Mouse (Mus musculus): ENCODE results near the gene Tet2. TPM values are rescaled to one million over a fixed set of nuclear protein-coding genes. Genes with fewer than 3 reads are reported as not detected.

The Tet2 gene
- polyA plus RNA-seq, 1 experiment from 2014 or later, result 28.4 TPM

- no peak overlapping the region for H3K9ac ChIP-seq (replicated peaks; ENCODE audit: low read depth, low read length)
- H3K4me3 ChIP-seq (ENCODE audit: low read depth, low read length), result no peak overlapping the region
- no peak overlapping the region for H3K27ac ChIP-seq (ENCODE audit: low read depth, low read length)
- no peak overlapping the region for H3K4me2 ChIP-seq (ENCODE audit: low read depth, low read length)
- H3K36me3 ChIP-seq (ENCODE audit: control insufficient read depth, insufficient read depth, low read length), result no peaks in the 10 kb centered on the region
- WGBS, result 92% methylated on average over 4 of the region's 4 CpGs
- no peaks in the 10 kb centered on the region for H3K4me1 ChIP-seq (ENCODE audit: control insufficient read depth, insufficient read depth, low read length)
- no peaks in the 10 kb centered on the region for H3K27me3 ChIP-seq (ENCODE audit: control insufficient read depth, insufficient read depth, low read length)
- ATAC-seq (ENCODE audit: low read depth), result no peak
- no peaks in the 10 kb centered on the region for H3K9me3 ChIP-seq (ENCODE audit: control insufficient read depth, low read length)
Observed at GRCm38 (mm10) chr3:133554092-133554491, 9.2 kb upstream of the Tet2 start.

- H3K9me3 ChIP-seq (ENCODE audit: control insufficient read depth, low read length), result no peaks in the 10 kb centered on the region
- no peak overlapping the region for H3K27ac ChIP-seq (ENCODE audit: low read depth, low read length)
- no peak for ATAC-seq (ENCODE audit: low read depth)
- no peaks in the 10 kb centered on the region for H3K4me1 ChIP-seq (ENCODE audit: control insufficient read depth, insufficient read depth, low read length)
- H3K4me2 ChIP-seq (ENCODE audit: low read depth, low read length), result no peak overlapping the region
- 61% methylated on average over 8 of the region's 8 CpGs for WGBS
- H3K9ac ChIP-seq (replicated peaks; ENCODE audit: low read depth, low read length), result no peak overlapping the region
- no peak overlapping the region for H3K4me3 ChIP-seq (ENCODE audit: low read depth, low read length)
- no peaks in the 10 kb centered on the region for H3K36me3 ChIP-seq (ENCODE audit: control insufficient read depth, insufficient read depth, low read length)
- H3K27me3 ChIP-seq (ENCODE audit: control insufficient read depth, insufficient read depth, low read length), result no peaks in the 10 kb centered on the region
Observed at GRCm38 (mm10) chr3:133551941-133552340, 7.0 kb upstream of the Tet2 start.

- Histone ChIP-seq H3K9me3 (ENCODE audit: control insufficient read depth, low read length) (no peaks in the 10 kb centered on the region), H3K4me3 (ENCODE audit: low read depth, low read length) (no peak overlapping the region), H3K4me1 (ENCODE audit: control insufficient read depth, insufficient read depth, low read length) (no peaks in the 10 kb centered on the region), H3K27me3 (ENCODE audit: control insufficient read depth, insufficient read depth, low read length) (no peaks in the 10 kb centered on the region), H3K9ac (replicated peaks; ENCODE audit: low read depth, low read length) (no peak overlapping the region), H3K4me2 (ENCODE audit: low read depth, low read length) (no peak overlapping the region), H3K27ac (ENCODE audit: low read depth, low read length) (no peak overlapping the region), H3K36me3 (ENCODE audit: control insufficient read depth, insufficient read depth, low read length) (no peaks in the 10 kb centered on the region)
- 68% methylated on average over 7 of the region's 7 CpGs for WGBS
- no peak for ATAC-seq (ENCODE audit: low read depth)
Observed at GRCm38 (mm10) chr3:133549385-133550170, 4.6 kb upstream of the Tet2 start.

GRCm38 (mm10) chr3:133548613-133549012 is 3.7 kb upstream of the Tet2 start:
- no peak for ATAC-seq (ENCODE audit: low read depth)

GRCm38 (mm10) chr3:133546790-133547189 is 1.9 kb upstream of the Tet2 start:
- H3K36me3 ChIP-seq (ENCODE audit: control insufficient read depth, insufficient read depth, low read length), result no peaks in the 10 kb centered on the region
- 60% methylated on average over 2 of the region's 2 CpGs for WGBS

More at GRCm38 (mm10) chr3:133548613-133549012, 3.7 kb upstream of the Tet2 start:
- no peak overlapping the region for H3K4me3 ChIP-seq (ENCODE audit: low read depth, low read length)
- H3K27ac ChIP-seq (ENCODE audit: low read depth, low read length), result no peak overlapping the region
- 76% methylated on average over 2 of the region's 2 CpGs for WGBS
- H3K27me3 ChIP-seq (ENCODE audit: control insufficient read depth, insufficient read depth, low read length), result no peaks in the 10 kb centered on the region
- H3K9ac ChIP-seq (replicated peaks; ENCODE audit: low read depth, low read length), result no peak overlapping the region
- H3K4me2 ChIP-seq (ENCODE audit: low read depth, low read length), result no peak overlapping the region
- H3K36me3 ChIP-seq (ENCODE audit: control insufficient read depth, insufficient read depth, low read length), result no peaks in the 10 kb centered on the region
- H3K4me1 ChIP-seq (ENCODE audit: control insufficient read depth, insufficient read depth, low read length), result no peaks in the 10 kb centered on the region
- H3K9me3 ChIP-seq (ENCODE audit: control insufficient read depth, low read length), result no peaks in the 10 kb centered on the region

GRCm38 (mm10) chr3:133545304-133545666 is 346 bp upstream of the Tet2 start:
- Histone ChIP-seq H3K9ac (replicated peaks; ENCODE audit: low read depth, low read length) (no peak overlapping the region; the same call in 1 of the 2 replicates), H3K4me1 (ENCODE audit: control insufficient read depth, insufficient read depth, low read length) (peaks cover 5% of the 10 kb centered on the region; the same call in 1 of the 2 replicates), H3K9me3 (ENCODE audit: control insufficient read depth, low read length) (no peaks in the 10 kb centered on the region), H3K27me3 (ENCODE audit: control insufficient read depth, insufficient read depth, low read length) (no peaks in the 10 kb centered on the region), H3K4me2 (ENCODE audit: low read depth, low read length) (peak overlapping the region; percentile 54), H3K36me3 (ENCODE audit: control insufficient read depth, insufficient read depth, low read length) (no peaks in the 10 kb centered on the region), H3K4me3 (ENCODE audit: low read depth, low read length) (peak overlapping the region; percentile 78), H3K27ac (ENCODE audit: low read depth, low read length) (no peak overlapping the region)
- no peak for ATAC-seq (ENCODE audit: low read depth)
- 12% methylated on average over 6 of the region's 6 CpGs for WGBS

More at GRCm38 (mm10) chr3:133546790-133547189, 1.9 kb upstream of the Tet2 start:
- ATAC-seq (ENCODE audit: low read depth), result no peak
- H3K27me3 ChIP-seq (ENCODE audit: control insufficient read depth, insufficient read depth, low read length), result no peaks in the 10 kb centered on the region
- H3K27ac ChIP-seq (ENCODE audit: low read depth, low read length), result no peak overlapping the region
- peaks cover 5% of the 10 kb centered on the region; the same call in 1 of the 2 replicates for H3K4me1 ChIP-seq (ENCODE audit: control insufficient read depth, insufficient read depth, low read length)
- no peak overlapping the region for H3K9ac ChIP-seq (replicated peaks; ENCODE audit: low read depth, low read length)
- no peak overlapping the region for H3K4me3 ChIP-seq (ENCODE audit: low read depth, low read length)
- H3K9me3 ChIP-seq (ENCODE audit: control insufficient read depth, low read length), result no peaks in the 10 kb centered on the region
- H3K4me2 ChIP-seq (ENCODE audit: low read depth, low read length), result no peak overlapping the region

GRCm38 (mm10) chr3:133544131-133544550 is 798 bp downstream of the Tet2 start:
- H3K4me3 ChIP-seq (ENCODE audit: low read depth, low read length), result peak overlapping the region; percentile 78
- peaks cover 5% of the 10 kb centered on the region; the same call in 1 of the 2 replicates for H3K4me1 ChIP-seq (ENCODE audit: control insufficient read depth, insufficient read depth, low read length)
- WGBS, result under 1% methylated on average over 48 of the region's 52 CpGs
- peak overlapping the region; percentile 94 for H3K27ac ChIP-seq (ENCODE audit: low read depth, low read length)
- peak; percentile 97 for ATAC-seq (ENCODE audit: low read depth)
- H3K9me3 ChIP-seq (ENCODE audit: control insufficient read depth, low read length), result no peaks in the 10 kb centered on the region
- no peaks in the 10 kb centered on the region for H3K27me3 ChIP-seq (ENCODE audit: control insufficient read depth, insufficient read depth, low read length)
- H3K9ac ChIP-seq (replicated peaks; ENCODE audit: low read depth, low read length), result peak overlapping the region; percentile 75
- peak overlapping the region; percentile 65 for H3K4me2 ChIP-seq (ENCODE audit: low read depth, low read length)
- H3K36me3 ChIP-seq (ENCODE audit: control insufficient read depth, insufficient read depth, low read length), result no peaks in the 10 kb centered on the region

- under 1% methylated on average over 21 of the region's 21 CpGs for WGBS
- H3K4me1 ChIP-seq (ENCODE audit: control insufficient read depth, insufficient read depth, low read length), result peaks cover 5% of the 10 kb centered on the region; the same call in 1 of the 2 replicates
- H3K9ac ChIP-seq (replicated peaks; ENCODE audit: low read depth, low read length), result peak overlapping the region; percentile 75
- peak overlapping the region; percentile 65 for H3K4me2 ChIP-seq (ENCODE audit: low read depth, low read length)
- H3K27me3 ChIP-seq (ENCODE audit: control insufficient read depth, insufficient read depth, low read length), result no peaks in the 10 kb centered on the region
- no peaks in the 10 kb centered on the region for H3K36me3 ChIP-seq (ENCODE audit: control insufficient read depth, insufficient read depth, low read length)
- H3K4me3 ChIP-seq (ENCODE audit: low read depth, low read length), result peak overlapping the region; percentile 78
- peak overlapping the region; percentile 94 for H3K27ac ChIP-seq (ENCODE audit: low read depth, low read length)
- ATAC-seq (ENCODE audit: low read depth), result no peak; the same call in 1 of the 2 replicates
- H3K9me3 ChIP-seq (ENCODE audit: control insufficient read depth, low read length), result no peaks in the 10 kb centered on the region
Observed at GRCm38 (mm10) chr3:133543101-133544020, 1.6 kb downstream of the Tet2 start.

All from neural tube, embryonic 14.5 days (tissue).